Mouse (Mus musculus) spleen, adult 18-20 months (tissue): Measurements from ENCODE around the gene Rccd1.

Experiments used
- DNase-seq, 2 experiments: peaks; one replicate each; pipeline ENCODE4 v3.0.0; 2022; ENCODE audit warnings: mixed read lengths in 2 of 2

The Rccd1 gene

GRCm38 (mm10) chr7:80324043-80324815 lies at the start of gene Rccd1:
Gene Rccd1, minus strand, starts transcription at chr7:80324454.
- peak; percentile 84 to 94 for DNase-seq

GRCm38 (mm10) chr7:80373850-80374249 lies 49.6 kb upstream of the Rccd1 start:
- peak in 1 of 2 experiments; percentile 33 for DNase-seq

DNA sequence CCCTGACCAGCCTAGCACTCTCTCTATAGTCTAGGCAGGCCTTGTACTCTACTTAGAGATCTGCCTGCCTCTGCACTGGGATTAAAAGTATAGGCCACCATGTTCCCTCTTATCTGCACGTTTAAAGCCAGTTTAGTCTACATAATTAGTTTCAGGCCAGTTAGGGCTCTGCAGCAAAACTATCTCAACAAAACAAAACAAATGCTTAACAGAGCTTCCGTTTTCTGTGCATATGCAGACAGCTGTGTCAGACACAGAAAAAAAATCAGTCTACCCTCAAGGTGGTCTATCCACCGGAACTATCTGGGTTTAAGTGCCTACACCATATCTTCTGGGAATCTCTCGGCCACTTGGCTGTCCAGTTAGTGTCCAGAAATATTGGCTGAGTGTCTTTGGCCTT lies 49.1 kb upstream of the Rccd1 start:
- no peak for DNase-seq

- DNase-seq = no peak
Measured at GRCm38 (mm10) chr7:80372667-80373066, 48.4 kb upstream of the Rccd1 start.

- DNase-seq = no peak
Measured at GRCm38 (mm10) chr7:80372166-80372565, 47.9 kb upstream of the Rccd1 start.

DNA sequence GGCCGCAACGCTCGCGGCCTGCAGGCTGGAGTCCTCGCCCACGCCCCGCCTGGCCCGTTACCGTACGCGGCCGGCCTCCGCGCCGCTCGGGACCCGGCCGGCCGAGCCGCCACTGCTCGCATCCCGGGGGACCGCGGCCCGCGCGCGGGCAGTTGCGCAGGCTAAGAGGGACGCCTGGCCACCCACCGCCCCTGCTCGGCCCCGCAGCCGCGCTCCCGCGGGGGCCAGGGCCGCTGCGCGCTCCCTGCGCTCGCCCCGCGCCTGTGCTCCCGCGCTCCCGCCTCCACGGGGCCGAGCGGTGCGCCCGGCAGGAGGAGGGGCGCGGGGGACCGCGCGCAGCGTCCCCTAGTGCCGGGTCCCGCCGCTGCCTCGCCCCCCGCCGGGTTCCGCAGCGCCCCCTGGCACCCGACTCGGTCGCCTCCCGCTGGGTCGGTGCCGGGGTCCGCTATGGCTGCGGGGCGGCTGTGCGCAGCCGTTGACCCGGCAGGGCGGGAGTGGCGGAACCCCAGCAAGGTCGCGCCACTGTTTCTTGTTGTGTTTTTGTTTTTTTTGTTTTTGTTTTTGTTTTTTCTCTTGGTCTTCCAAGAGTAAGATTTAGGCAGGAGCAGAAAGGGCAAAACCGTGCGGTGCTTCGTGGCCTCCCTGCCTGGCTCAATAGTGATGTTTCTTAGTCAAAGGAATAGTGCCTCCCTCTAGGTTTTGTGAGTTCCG lies 46.9 kb upstream of the Rccd1 start, which contains the start of gene Man2a2:
Gene Man2a2 (minus strand): TSS at position 335 of the 711 bp plus-strand sequence.
- peak; percentile 72 to 89 for DNase-seq

- peak; percentile 77 to 81 for DNase-seq
Measured at GRCm38 (mm10) chr7:80370649-80371040, 46.4 kb upstream of the Rccd1 start.

DNA sequence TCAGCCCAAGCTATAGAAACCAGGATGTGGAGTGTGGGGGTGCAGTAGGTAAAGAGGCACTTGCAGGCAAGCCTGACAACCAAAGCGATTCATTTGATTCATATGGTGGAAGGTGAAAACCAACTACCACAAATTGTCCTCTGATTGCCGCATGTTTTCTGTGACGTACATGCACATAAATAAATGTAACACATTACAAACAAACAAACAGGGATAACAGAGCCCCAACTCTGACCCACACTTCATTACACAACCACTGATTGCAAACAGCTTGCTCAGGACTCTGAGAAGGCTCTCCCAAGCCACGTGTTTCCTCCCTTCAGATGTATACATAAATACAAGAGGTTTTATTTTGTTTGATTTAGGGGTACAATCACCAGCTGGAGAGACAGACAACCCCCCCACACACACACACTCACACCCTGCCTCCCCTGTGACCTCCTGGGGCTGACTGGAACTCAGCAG lies 45.7 kb upstream of the Rccd1 start:
- no peak for DNase-seq

DNA sequence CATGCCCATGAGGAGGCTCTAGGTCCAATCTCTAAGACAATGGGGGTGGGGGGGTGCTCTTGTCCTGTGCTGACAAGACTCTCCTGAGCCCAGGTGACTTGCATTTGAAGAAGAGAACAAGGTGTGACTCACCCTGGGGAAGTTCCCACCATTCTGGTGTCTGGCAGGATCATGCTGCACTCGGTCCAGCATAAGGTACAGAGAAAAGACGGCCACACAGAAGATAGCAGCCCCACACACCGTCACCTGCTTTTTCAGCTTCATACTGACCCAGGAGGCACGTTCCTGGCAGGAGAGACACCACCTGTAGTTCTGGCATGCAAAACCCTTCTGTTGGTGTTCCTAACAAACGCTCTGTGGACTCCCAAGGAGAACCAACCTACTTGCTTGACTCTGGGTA lies 45.2 kb upstream of the Rccd1 start:
- no peak for DNase-seq

DNA sequence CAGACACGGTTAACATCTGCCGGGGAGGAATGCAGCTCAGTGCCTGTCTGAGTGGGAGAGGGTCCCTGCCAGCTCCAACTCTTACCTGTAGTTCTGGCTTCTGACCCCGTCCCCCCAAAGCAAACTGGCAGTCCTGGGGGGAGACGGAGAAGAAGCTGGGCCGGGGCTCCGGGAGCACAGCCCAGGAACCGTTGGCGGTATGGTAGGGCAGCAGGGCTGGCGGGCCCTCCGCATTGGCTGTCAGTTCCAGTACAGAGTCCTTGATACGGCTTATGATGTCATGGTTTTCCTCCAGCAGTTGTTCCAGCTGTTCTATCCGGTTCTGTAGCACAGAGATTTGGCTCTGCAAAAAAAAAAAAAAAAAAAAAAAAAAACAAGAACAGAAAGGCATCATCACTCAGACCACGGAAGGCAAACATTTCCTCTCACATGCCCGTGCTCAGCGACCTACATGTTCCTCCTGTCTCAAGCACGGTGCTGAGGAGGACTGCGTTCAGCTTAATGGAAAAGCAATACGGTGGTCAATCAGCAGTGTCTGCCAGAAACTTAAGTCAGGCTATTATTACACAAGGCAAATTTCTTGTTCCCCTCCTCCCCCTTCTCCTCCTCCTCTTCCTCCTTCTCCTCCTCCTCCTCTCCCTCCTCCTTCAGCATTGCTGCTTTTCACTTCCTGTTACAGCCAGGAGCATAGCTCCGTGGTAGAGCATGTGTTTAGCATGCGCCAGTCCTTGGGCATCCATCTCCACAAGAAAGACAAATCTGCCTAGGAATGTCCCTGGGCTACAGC lies 44.6 kb upstream of the Rccd1 start:
- DNase-seq = no peak

DNA sequence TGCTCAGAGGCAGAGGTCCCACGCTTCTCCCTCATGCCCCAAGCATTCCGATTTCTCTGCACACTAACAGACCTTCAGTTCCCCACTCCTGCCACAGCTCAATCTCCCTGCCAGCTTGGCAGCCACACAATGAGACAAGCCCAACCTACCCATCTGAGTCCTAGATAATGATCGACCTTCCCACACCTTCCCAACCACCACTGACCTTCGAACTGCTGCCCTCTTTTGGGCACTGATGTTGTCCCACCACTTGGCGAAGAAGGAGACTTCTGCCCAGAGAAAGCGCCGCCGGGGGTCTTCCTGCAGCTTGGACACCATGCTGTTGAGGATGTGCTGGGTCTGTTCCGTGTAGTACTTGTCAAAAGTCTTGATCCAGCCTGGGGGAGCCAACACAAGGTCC lies 43.8 kb upstream of the Rccd1 start:
- DNase-seq = no peak

DNA sequence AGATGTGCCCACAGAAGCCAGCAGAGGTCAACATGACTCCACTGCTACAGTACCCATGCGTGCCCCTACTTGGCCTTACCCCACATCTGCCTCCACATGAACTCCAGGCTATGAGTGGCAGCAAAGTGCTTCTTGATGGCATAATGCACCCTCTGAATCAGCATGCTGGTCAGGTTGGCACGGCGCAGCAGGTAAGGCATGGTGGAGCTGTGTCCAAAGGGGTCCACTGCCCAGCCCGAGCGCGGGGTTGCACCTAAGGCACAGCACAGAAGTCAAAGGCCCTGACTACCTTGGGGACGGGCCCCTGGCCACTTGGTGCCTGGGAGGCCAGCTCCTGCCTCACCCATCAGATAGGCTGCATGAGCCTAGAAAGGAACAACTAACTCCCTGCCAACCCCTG lies 43.0 kb upstream of the Rccd1 start:
- DNase-seq = no peak

GRCm38 (mm10) chr7:80365759-80366158 lies 41.5 kb upstream of the Rccd1 start:
- no peak for DNase-seq

DNA sequence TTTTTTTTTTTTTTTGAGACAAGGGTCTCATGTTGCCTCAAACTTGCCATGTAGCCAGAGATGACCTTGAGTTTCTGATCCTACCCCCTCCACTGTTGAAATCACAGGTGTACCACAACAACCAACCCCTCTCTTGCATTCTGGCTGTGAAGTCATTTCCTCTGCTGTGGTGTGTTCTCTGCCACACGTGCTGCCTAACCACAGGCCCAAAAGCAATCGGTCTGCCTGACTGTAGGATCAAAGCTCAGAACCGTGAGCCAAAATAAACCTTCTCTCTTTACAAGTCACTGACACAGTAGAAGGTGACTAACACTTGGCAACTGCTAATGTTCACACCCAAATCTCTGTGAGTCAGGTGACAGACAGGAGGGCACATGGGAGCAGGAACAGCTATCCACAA lies 36.2 kb upstream of the Rccd1 start:
- DNase-seq = no peak

DNA sequence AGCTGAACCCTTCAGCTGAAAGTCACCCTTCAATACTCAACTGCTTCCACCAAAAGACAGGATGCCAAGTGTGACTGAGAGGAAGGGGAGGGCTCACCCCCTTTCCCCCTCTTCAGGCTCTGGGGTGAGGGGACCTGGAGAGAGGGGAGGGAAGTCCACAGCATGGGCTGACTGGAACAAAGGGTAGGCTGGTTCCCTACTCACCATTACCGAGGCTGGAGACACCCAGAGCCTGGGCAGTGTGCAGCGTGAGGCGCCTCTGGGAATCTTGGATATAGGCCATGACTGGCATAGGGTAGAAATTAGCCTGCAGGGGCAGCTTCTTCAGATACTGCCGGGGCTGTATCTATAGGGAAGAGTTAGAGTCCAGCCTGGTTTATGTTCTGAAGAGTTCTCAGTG lies 33.8 kb upstream of the Rccd1 start:
- no peak for DNase-seq

DNA sequence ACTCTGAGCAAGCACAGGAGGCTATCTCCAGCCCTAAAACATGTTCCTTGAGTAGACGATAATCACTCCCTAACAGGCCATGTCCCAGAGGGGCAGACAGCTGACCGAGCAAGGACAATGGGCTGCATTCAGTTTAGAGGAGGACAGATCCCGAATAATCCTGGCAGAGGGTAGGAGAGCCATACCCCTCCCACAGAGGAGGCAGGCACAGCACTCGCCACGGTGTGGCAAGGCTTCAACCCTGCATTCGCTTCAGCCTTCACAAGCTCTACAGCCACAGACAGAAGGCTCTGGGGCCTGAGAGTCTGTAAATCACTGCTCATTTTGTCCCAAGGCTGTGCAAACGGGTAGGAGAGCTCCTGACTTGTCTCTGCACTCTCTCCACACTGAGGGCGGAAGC lies 32.9 kb upstream of the Rccd1 start:
- DNase-seq = no peak

GRCm38 (mm10) chr7:80356351-80356750 lies 32.1 kb upstream of the Rccd1 start:
- DNase-seq = no peak

- no peak for DNase-seq
Measured at GRCm38 (mm10) chr7:80352920-80353319, 28.7 kb upstream of the Rccd1 start.

DNA sequence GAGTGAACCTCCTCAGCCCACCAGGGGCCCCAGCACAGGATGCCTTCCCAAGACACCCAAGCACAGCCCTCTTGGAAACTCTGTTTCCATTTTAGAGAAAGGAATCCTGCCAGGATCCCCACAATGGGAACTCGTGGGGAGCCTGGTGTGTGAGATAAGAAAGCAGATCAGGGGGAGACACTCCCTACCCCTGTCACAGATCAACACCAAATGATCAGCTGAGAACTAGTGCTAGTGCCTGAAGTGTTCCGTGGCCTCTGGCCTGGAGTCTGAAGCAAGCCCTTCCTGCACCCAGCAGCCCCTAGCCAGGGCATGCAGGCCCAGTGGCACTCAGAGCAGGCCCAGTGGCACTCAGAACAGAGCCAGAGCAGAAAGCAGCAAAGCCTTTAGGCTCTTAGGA lies 26.6 kb upstream of the Rccd1 start:
- DNase-seq = no peak

- no peak for DNase-seq
Measured at GRCm38 (mm10) chr7:80347670-80348586, 23.7 kb upstream of the Rccd1 start.

GRCm38 (mm10) chr7:80346830-80347229 lies 22.6 kb upstream of the Rccd1 start:
- no peak for DNase-seq

GRCm38 (mm10) chr7:80346173-80346572 lies 21.9 kb upstream of the Rccd1 start:
- no peak for DNase-seq
